Mouse (Mus musculus): ENCODE data around the gene Sbk2.

DNA sequence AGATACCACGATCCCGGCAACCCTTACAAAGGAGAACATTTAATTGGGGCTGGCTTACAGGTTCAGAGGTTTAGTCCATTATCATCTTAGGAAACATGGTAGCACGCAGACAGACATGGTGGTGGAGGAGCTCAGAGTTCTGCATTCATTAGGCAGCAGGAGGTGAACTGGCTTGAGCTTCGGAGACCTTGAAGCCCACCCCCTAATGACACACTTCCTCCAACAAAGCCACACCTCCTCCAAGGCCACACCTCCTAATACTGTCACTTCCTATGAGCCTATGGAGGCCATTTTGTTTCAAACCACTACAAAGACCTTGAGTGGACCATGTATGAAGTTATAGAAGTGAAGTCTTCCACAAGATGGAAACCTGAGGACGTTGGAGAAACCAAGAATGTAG, 52.0 kb downstream of the Sbk2 start:
- no peak for TF ChIP-seq CTCF (IDR thresholded peaks at IDR 0.05; ENCODE audit: insufficient read depth, low read depth, low read length)
- TF ChIP-seq POLR2A (IDR thresholded peaks at IDR 0.05; ENCODE audit: insufficient read depth, low read depth, low read length), result no peak
